Mouse (Mus musculus): ENCODE measurements around the gene Ep300. TPM values are rescaled to one million over a fixed set of nuclear protein-coding genes. Genes with fewer than 3 reads are reported as not detected.
A peak's percentile ranks its signal among the peaks of the same experiment; 100 is the strongest.
"Not testable (repeated sequence)": the region's sequence is repeated elsewhere in the genome, so short reads cannot be mapped to it uniquely, and the experiment has no call there.

Ep300 gene
- total RNA-seq, 1 experiment, result 58.4 TPM

DNA sequence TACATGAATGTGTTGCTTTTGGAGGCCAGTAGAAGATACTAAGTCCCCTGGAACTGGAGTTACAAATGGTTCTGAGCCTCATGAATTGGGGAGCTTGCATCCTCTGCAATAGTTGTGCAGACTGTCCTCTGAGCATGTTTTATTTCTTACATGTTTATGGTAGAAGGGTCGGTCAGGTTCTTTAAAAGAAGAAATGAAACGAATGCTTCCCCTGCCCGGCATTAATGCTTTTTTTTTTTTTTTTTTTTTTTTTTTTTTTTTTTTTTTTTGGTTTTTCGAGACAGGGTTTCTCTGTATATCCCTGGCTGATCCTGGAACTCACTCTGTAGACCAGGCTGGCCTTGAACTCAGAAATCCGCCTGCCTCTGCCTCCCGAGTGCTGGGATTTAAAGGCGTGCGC is 13.6 kb downstream of the Ep300 start:
- H3K4me3 ChIP-seq (ENCODE audit: insufficient read depth in 1 of 2, low read depth in 1 of 2, low read length in 2 of 2, poor library complexity in 1 of 2, severe bottlenecking in 1 of 2); H3K27ac ChIP-seq (ENCODE audit: insufficient read depth, low read depth, low read length, poor library complexity, severe bottlenecking); DNase-seq (ENCODE audit: low read depth, low spot score); in situ Hi-C loops (cut with MboI; ENCODE audit: low sequenced_read_pairs in 2 of 2, unreplicated experiment in 2 of 2); H3K9ac ChIP-seq (ENCODE audit: insufficient read depth, low read depth, low read length, poor library complexity, severe bottlenecking); H3K9me3 ChIP-seq (ENCODE audit: control insufficient read depth, insufficient read depth, low read depth, low read length); H3K4me1 ChIP-seq (ENCODE audit: control insufficient read depth in 2 of 2, insufficient read depth in 2 of 2, low read length in 2 of 2, poor library complexity in 1 of 2); H3K36me3 ChIP-seq (ENCODE audit: control insufficient read depth, insufficient read depth, low read length, poor library complexity, severe bottlenecking): not testable (repeated sequence)
- TF ChIP-seq ZNF384 (IDR thresholded peaks at IDR 0.05; ENCODE audit: low read depth, low read length), result peak; percentile 86

DNA sequence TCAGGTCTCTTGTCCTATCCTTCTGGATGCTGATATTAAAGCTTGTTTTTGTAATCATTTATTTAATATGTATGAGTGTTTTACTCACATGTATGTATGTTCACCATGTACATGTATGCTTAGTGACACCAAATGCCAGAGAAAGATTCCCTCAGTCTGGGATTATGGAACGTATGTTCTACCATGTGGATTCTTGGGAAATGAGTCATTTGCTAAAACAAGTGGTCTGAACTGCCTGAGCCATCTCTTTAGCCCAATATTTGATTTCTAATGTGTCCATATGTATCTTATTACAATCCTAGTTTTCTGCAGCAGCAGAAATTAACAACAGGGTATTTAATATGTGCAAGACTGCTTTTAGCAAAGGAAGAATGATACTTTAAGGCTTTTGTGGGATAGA is 20.1 kb downstream of the Ep300 start:
- DNase-seq (ENCODE audit: low read depth, low spot score), result no peak
- Histone ChIP-seq H3K4me1 (ENCODE audit: control insufficient read depth in 2 of 2, insufficient read depth in 2 of 2, low read length in 2 of 2, poor library complexity in 1 of 2) (no peaks in the 10 kb centered on the region), H3K4me3 (ENCODE audit: insufficient read depth in 1 of 2, low read depth in 1 of 2, low read length in 2 of 2, poor library complexity in 1 of 2, severe bottlenecking in 1 of 2) (no peak overlapping the region), H3K36me3 (ENCODE audit: control insufficient read depth, insufficient read depth, low read length, poor library complexity, severe bottlenecking) (peaks cover 10% of the 10 kb centered on the region), H3K9ac (ENCODE audit: insufficient read depth, low read depth, low read length, poor library complexity, severe bottlenecking) (no peak overlapping the region), H3K9me3 (ENCODE audit: control insufficient read depth, insufficient read depth, low read depth, low read length) (no peaks in the 10 kb centered on the region), H3K27ac (ENCODE audit: insufficient read depth, low read depth, low read length, poor library complexity, severe bottlenecking) (no peak overlapping the region)
- TF ChIP-seq ZC3H11A (IDR thresholded peaks at IDR 0.05; ENCODE audit: borderline replicate concordance, low read depth, low read length), result no peak
- no peak for TF ChIP-seq ZNF384 (IDR thresholded peaks at IDR 0.05; ENCODE audit: low read depth, low read length)
- TF ChIP-seq CHD2 (IDR thresholded peaks at IDR 0.05; ENCODE audit: low read depth, low read length), result no peak
- no peak for TF ChIP-seq MAFK (IDR thresholded peaks at IDR 0.05; ENCODE audit: insufficient read depth, low read depth, low read length)
- no peak for TF ChIP-seq HCFC1 (IDR thresholded peaks at IDR 0.05; ENCODE audit: borderline replicate concordance, insufficient read depth, low read length)
- in situ Hi-C loops (cut with MboI; ENCODE audit: low sequenced_read_pairs in 2 of 2, unreplicated experiment in 2 of 2), result no loop called here

DNA sequence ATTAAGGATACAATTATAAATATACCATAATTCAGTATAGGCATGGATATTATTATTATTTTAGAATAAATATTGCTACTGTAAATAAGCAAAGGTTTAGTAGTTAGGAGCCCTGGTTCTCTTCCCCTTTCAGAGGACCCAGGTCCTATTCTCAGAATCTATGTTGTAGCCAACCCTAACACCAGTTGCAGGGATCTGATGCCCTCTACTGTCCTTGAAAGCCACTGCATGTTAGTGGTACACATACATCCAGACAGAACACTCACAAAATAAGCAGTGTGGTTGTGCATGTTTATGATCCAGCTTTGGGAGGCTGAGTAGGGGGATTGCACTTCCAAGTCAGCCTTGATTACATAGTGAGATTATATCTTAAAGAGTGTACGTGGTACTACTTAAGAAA is 21.5 kb downstream of the Ep300 start:
- H3K4me3 ChIP-seq (ENCODE audit: insufficient read depth in 1 of 2, low read depth in 1 of 2, low read length in 2 of 2, poor library complexity in 1 of 2, severe bottlenecking in 1 of 2), result no peak overlapping the region
- in situ Hi-C loops (cut with MboI; ENCODE audit: low sequenced_read_pairs in 2 of 2, unreplicated experiment in 2 of 2), result no loop called here
- H3K27ac ChIP-seq (ENCODE audit: insufficient read depth, low read depth, low read length, poor library complexity, severe bottlenecking), result no peak overlapping the region
- peaks cover 8% of the 10 kb centered on the region for H3K36me3 ChIP-seq (ENCODE audit: control insufficient read depth, insufficient read depth, low read length, poor library complexity, severe bottlenecking)
- H3K9me3 ChIP-seq (ENCODE audit: control insufficient read depth, insufficient read depth, low read depth, low read length), result no peaks in the 10 kb centered on the region
- peak; percentile 58; the same call in 1 of the 2 replicates for TF ChIP-seq ZC3H11A (IDR thresholded peaks at IDR 0.05; ENCODE audit: borderline replicate concordance, low read depth, low read length)
- TF ChIP-seq CHD2 (IDR thresholded peaks at IDR 0.05; ENCODE audit: low read depth, low read length), result no peak
- peak; percentile 41 for DNase-seq (ENCODE audit: low read depth, low spot score)
- no peaks in the 10 kb centered on the region for H3K4me1 ChIP-seq (ENCODE audit: control insufficient read depth in 2 of 2, insufficient read depth in 2 of 2, low read length in 2 of 2, poor library complexity in 1 of 2)
- no peak overlapping the region for H3K9ac ChIP-seq (ENCODE audit: insufficient read depth, low read depth, low read length, poor library complexity, severe bottlenecking)

DNA sequence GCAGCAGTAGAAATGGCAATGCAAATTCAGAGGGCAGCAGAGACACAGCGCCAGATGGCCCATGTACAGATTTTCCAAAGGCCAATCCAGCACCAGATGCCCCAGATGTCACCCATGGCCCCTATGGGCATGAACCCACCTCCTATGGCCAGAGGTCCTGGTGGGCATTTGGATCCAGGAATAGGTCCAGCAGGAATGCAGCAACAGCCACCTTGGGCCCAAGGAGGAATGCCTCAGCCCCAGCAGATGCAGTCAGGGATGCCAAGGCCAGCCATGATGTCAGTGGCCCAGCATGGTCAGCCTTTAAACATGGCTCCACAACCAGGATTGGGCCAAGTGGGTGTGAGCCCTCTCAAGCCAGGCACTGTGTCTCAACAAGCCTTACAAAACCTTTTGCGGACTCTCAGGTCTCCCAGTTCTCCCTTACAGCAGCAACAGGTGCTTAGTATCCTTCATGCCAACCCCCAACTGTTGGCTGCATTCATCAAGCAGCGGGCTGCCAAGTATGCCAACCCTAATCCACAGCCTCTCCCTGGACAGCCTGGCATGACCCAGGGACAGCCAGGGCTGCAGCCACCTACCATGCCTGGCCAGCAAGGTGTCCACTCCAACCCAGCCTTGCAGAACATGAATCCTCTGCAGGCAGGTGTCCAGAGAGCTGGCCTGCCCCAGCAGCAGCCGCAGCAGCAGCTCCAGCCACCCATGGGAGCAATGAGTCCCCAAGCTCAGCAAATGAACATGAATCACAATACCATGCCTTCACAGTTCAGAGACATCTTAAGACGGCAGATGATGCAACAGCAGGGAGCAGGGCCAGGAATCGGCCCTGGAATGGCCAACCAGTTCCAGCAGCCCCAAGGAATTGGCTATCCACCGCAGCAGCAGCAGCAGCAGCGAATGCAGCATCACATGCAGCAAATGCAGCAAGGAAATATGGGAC is 64.6 kb downstream of the Ep300 start:
- Histone ChIP-seq H3K9ac (ENCODE audit: insufficient read depth, low read depth, low read length, poor library complexity, severe bottlenecking) (no peak overlapping the region), H3K4me3 (ENCODE audit: insufficient read depth in 1 of 2, low read depth in 1 of 2, low read length in 2 of 2, poor library complexity in 1 of 2, severe bottlenecking in 1 of 2) (no peak overlapping the region), H3K36me3 (ENCODE audit: control insufficient read depth, insufficient read depth, low read length, poor library complexity, severe bottlenecking) (peaks cover 33% of the 10 kb centered on the region), H3K27ac (ENCODE audit: insufficient read depth, low read depth, low read length, poor library complexity, severe bottlenecking) (no peak overlapping the region), H3K9me3 (ENCODE audit: control insufficient read depth, insufficient read depth, low read depth, low read length) (no peaks in the 10 kb centered on the region), H3K4me1 (ENCODE audit: control insufficient read depth in 2 of 2, insufficient read depth in 2 of 2, low read length in 2 of 2, poor library complexity in 1 of 2) (no peaks in the 10 kb centered on the region; a peak in 1 of 4 replicates)
- TF ChIP-seq HCFC1 (IDR thresholded peaks at IDR 0.05; ENCODE audit: borderline replicate concordance, insufficient read depth, low read length) (no peak), ZNF384 (IDR thresholded peaks at IDR 0.05; ENCODE audit: low read depth, low read length) (no peak), ZC3H11A (IDR thresholded peaks at IDR 0.05; ENCODE audit: borderline replicate concordance, low read depth, low read length) (no peak), CHD2 (IDR thresholded peaks at IDR 0.05; ENCODE audit: low read depth, low read length) (no peak), MAFK (IDR thresholded peaks at IDR 0.05; ENCODE audit: insufficient read depth, low read depth, low read length) (no peak)
- DNase-seq (ENCODE audit: low read depth, low spot score), result no peak
- in situ Hi-C loops (cut with MboI; ENCODE audit: low sequenced_read_pairs in 2 of 2, unreplicated experiment in 2 of 2), result no loop called here

DNA sequence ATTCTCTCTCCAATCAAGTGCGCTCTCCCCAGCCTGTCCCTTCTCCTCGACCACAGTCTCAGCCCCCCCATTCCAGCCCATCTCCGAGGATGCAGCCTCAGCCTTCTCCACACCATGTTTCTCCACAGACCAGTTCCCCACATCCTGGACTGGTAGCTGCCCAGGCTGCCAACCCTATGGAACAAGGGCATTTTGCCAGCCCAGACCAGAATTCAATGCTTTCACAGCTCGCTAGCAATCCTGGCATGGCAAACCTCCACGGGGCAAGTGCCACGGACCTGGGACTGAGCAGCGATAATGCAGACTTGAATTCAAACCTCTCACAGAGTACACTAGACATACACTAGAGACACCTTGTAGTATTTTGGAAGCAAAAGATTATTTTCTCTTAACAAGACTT is 65.5 kb downstream of the Ep300 start:
- Histone ChIP-seq H3K36me3 (ENCODE audit: control insufficient read depth, insufficient read depth, low read length, poor library complexity, severe bottlenecking) (peaks cover 32% of the 10 kb centered on the region), H3K27ac (ENCODE audit: insufficient read depth, low read depth, low read length, poor library complexity, severe bottlenecking) (no peak overlapping the region), H3K4me1 (ENCODE audit: control insufficient read depth in 2 of 2, insufficient read depth in 2 of 2, low read length in 2 of 2, poor library complexity in 1 of 2) (no peaks in the 10 kb centered on the region; a peak in 1 of 4 replicates), H3K9me3 (ENCODE audit: control insufficient read depth, insufficient read depth, low read depth, low read length) (no peaks in the 10 kb centered on the region), H3K4me3 (ENCODE audit: insufficient read depth in 1 of 2, low read depth in 1 of 2, low read length in 2 of 2, poor library complexity in 1 of 2, severe bottlenecking in 1 of 2) (no peak overlapping the region), H3K9ac (ENCODE audit: insufficient read depth, low read depth, low read length, poor library complexity, severe bottlenecking) (no peak overlapping the region)
- TF ChIP-seq HCFC1 (IDR thresholded peaks at IDR 0.05; ENCODE audit: borderline replicate concordance, insufficient read depth, low read length) (no peak), ZNF384 (IDR thresholded peaks at IDR 0.05; ENCODE audit: low read depth, low read length) (no peak), CHD2 (IDR thresholded peaks at IDR 0.05; ENCODE audit: low read depth, low read length) (no peak), ZC3H11A (IDR thresholded peaks at IDR 0.05; ENCODE audit: borderline replicate concordance, low read depth, low read length) (no peak), MAFK (IDR thresholded peaks at IDR 0.05; ENCODE audit: insufficient read depth, low read depth, low read length) (no peak)
- in situ Hi-C loops (cut with MboI; ENCODE audit: low sequenced_read_pairs in 2 of 2, unreplicated experiment in 2 of 2), result no loop called here
- DNase-seq (ENCODE audit: low read depth, low spot score), result no peak

Measured in ES-E14 (cell line).